In genomic region chr5:21169346-21169745, GRCm38 (mm10) we compare ENCODE assay signal across 13 mouse cellular contexts. TPM values are rescaled to one million over a fixed set of nuclear protein-coding genes. Genes with fewer than 3 reads are reported as not detected.
DNase-seq lines count a peak whose midpoint lies in the region; ATAC-seq and TF ChIP-seq lines count a peak whose summit lies in the region.
"Had no signal": no experiment of that assay in that cellular context is flagged by ENCODE, and none has a peak within 500 bp of the region (broad histone marks: within the 10 kb centered on the region; RNA-seq: fewer than 3 reads in every experiment).

No protein-coding gene starts in this region.

- no peak for DNase-seq in heart, postnatal 36 days
- no peak for DNase-seq in midbrain, embryonic 10.5 days (ENCODE audit: low spot score)
- DNase-seq in midbrain, embryonic 11.5 days (ENCODE audit: low spot score, missing footprints), result no peak
- DNase-seq in retina, postnatal 1 day, result peak; percentile 49
- no peak for DNase-seq in thymus, adult 2 months
- no peak for DNase-seq in left cerebral cortex, postnatal 10 days (ENCODE audit: extremely low spot score in 1 of 2, low spot score in 2 of 2)
- DNase-seq: liver, embryonic 13.5 days; lung, postnatal 14 days had no signal

- H3K36me3 ChIP-seq in heart, embryonic 13.5 days, result no peaks in the 10 kb centered on the region
- no peaks in the 10 kb centered on the region for H3K36me3 ChIP-seq in midbrain, embryonic 10.5 days
- no peaks in the 10 kb centered on the region for H3K36me3 ChIP-seq in midbrain, embryonic 11.5 days (ENCODE audit: control insufficient read depth, insufficient read depth, low read length)
- H3K36me3 ChIP-seq in limb, embryonic 13.5 days, result no peaks in the 10 kb centered on the region
- H3K36me3 ChIP-seq in thymus, adult 2 months (ENCODE audit: control insufficient read depth, insufficient read depth, low read length), result no peaks in the 10 kb centered on the region
- H3K36me3 ChIP-seq: liver, embryonic 13.5 days had no signal

- intact Hi-C loops in heart, postnatal 36 days (cut with DNase I), result no loop called here
- intact Hi-C loops in left cerebral cortex, postnatal 10 days (cut with DNase I), result no loop called here

- no peaks in the 10 kb centered on the region for H3K9me3 ChIP-seq in heart, embryonic 13.5 days
- H3K9me3 ChIP-seq in midbrain, embryonic 10.5 days (replicated peaks), result no peaks in the 10 kb centered on the region
- no peaks in the 10 kb centered on the region for H3K9me3 ChIP-seq in midbrain, embryonic 11.5 days (ENCODE audit: control insufficient read depth, low read length)
- H3K9me3 ChIP-seq in limb, embryonic 13.5 days, result no peaks in the 10 kb centered on the region
- H3K9me3 ChIP-seq: liver, embryonic 13.5 days had no signal

- H3K27ac ChIP-seq in heart, embryonic 13.5 days (replicated peaks), result 0 out of 2 replicates have a peak overlapping the region, but pooled peaks have one; percentile 33
- H3K27ac ChIP-seq in midbrain, embryonic 10.5 days (replicated peaks), result 0 out of 2 replicates have a peak overlapping the region, but pooled peaks have one; percentile 67
- no peak overlapping the region for H3K27ac ChIP-seq in midbrain, embryonic 11.5 days (ENCODE audit: low read depth, low read length)
- 0 out of 2 replicates have a peak overlapping the region, but pooled peaks have one; percentile 2 for H3K27ac ChIP-seq in limb, embryonic 13.5 days
- H3K27ac ChIP-seq in thymus, adult 2 months (ENCODE audit: control insufficient read depth, insufficient read depth, low read length), result no peak overlapping the region
- H3K27ac ChIP-seq: gastrocnemius, adult 2 months; liver, embryonic 13.5 days had no signal

- no peak for TF ChIP-seq POLR2A in thymus, adult 2 months (IDR thresholded peaks at IDR 0.05; ENCODE audit: control insufficient read depth, extremely low read depth, insufficient read depth, low read length, poor library complexity)

- H3K4me3 ChIP-seq in heart, embryonic 13.5 days, result no peak overlapping the region
- H3K4me3 ChIP-seq in midbrain, embryonic 10.5 days, result no peak overlapping the region
- no peak overlapping the region for H3K4me3 ChIP-seq in midbrain, embryonic 11.5 days (ENCODE audit: low read depth, low read length)
- no peak overlapping the region for H3K4me3 ChIP-seq in limb, embryonic 13.5 days
- no peak overlapping the region for H3K4me3 ChIP-seq in thymus, adult 2 months (ENCODE audit: control insufficient read depth, insufficient read depth, low read length)
- H3K4me3 ChIP-seq: gastrocnemius, adult 2 months; liver, embryonic 13.5 days had no signal

- no peak overlapping the region for H3K9ac ChIP-seq in heart, embryonic 13.5 days
- H3K9ac ChIP-seq in midbrain, embryonic 11.5 days (ENCODE audit: low read length), result no peak overlapping the region
- no peak overlapping the region for H3K9ac ChIP-seq in limb, embryonic 13.5 days
- H3K9ac ChIP-seq: liver, embryonic 13.5 days had no signal

- ATAC-seq in heart, embryonic 13.5 days (ENCODE audit: extremely low read depth, insufficient number of reproducible peaks, low FRiP score, low TSS enrichment), result no peak
- no peak for ATAC-seq in midbrain, embryonic 11.5 days (ENCODE audit: low FRiP score)
- ATAC-seq in limb, embryonic 13.5 days (ENCODE audit: low FRiP score, low read depth), result no peak
- ATAC-seq: activated CD4-positive, CD25-positive, alpha-beta regulatory T cell, adult 4 months; inflammation-experienced regulatory T-cells, adult 6 months had no signal

- TF ChIP-seq CTCF in thymus, adult 2 months (IDR thresholded peaks at IDR 0.05; ENCODE audit: borderline replicate concordance, control insufficient read depth, extremely low read depth, insufficient read depth, low read length, poor library complexity), result no peak

- peaks cover 15% of the 10 kb centered on the region for H3K4me1 ChIP-seq in heart, embryonic 13.5 days
- peaks cover 27% of the 10 kb centered on the region for H3K4me1 ChIP-seq in midbrain, embryonic 10.5 days
- no peaks in the 10 kb centered on the region for H3K4me1 ChIP-seq in midbrain, embryonic 11.5 days (ENCODE audit: control insufficient read depth, insufficient read depth, low read length)
- H3K4me1 ChIP-seq in limb, embryonic 13.5 days, result peaks cover 33% of the 10 kb centered on the region
- no peaks in the 10 kb centered on the region for H3K4me1 ChIP-seq in thymus, adult 2 months (replicated peaks; ENCODE audit: control insufficient read depth, insufficient read depth, low read length)
- H3K4me1 ChIP-seq: liver, embryonic 13.5 days had no signal

- no peak overlapping the region for H3K4me2 ChIP-seq in heart, embryonic 13.5 days
- no peak overlapping the region for H3K4me2 ChIP-seq in midbrain, embryonic 11.5 days
- no peak overlapping the region for H3K4me2 ChIP-seq in limb, embryonic 13.5 days (replicated peaks)
- H3K4me2 ChIP-seq: liver, embryonic 13.5 days had no signal

- no peaks in the 10 kb centered on the region for H3K27me3 ChIP-seq in heart, embryonic 13.5 days (replicated peaks)
- no peaks in the 10 kb centered on the region; the same call in 1 of the 2 replicates for H3K27me3 ChIP-seq in midbrain, embryonic 10.5 days (ENCODE audit: low read depth, poor library complexity, severe bottlenecking)
- no peaks in the 10 kb centered on the region for H3K27me3 ChIP-seq in midbrain, embryonic 11.5 days (ENCODE audit: control insufficient read depth, insufficient read depth, low read length)
- no peaks in the 10 kb centered on the region; the same call in 1 of the 2 replicates for H3K27me3 ChIP-seq in limb, embryonic 13.5 days
- H3K27me3 ChIP-seq in thymus, adult 2 months (ENCODE audit: control insufficient read depth, insufficient read depth, low read length), result no peaks in the 10 kb centered on the region
- H3K27me3 ChIP-seq: liver, embryonic 13.5 days had no signal

- WGBS in heart, embryonic 13.5 days, result 74% methylated on average over 3 of the region's 3 CpGs
- 49% methylated on average over 3 of the region's 3 CpGs for WGBS in midbrain, embryonic 10.5 days
- WGBS in midbrain, embryonic 11.5 days, result 58% methylated on average over 3 of the region's 3 CpGs
- WGBS in limb, embryonic 13.5 days, result 71% methylated on average over 3 of the region's 3 CpGs
- 96% methylated on average over 3 of the region's 3 CpGs for WGBS in thymus, adult 2 months

RNA-seq across cellular contexts. Expression of gene Gsap, which starts 16.7 kb away (rescaled TPM):
- polyA plus RNA-seq in heart, embryonic 13.5 days (2015; fragmentation: Nextera tagmentation; extraction: Ambion mirVana), result 0.55 and 1.3 TPM in 2 replicates
- total RNA-seq in heart, postnatal 36 days (2021), result 1 to 10 TPM; 4.2 to 4.5 TPM
- polyA plus RNA-seq in midbrain, embryonic 10.5 days (2016; fragmentation: Nextera tagmentation; extraction: Ambion mirVana), result 1.6 and 2.6 TPM in 2 replicates
- polyA plus RNA-seq in midbrain, embryonic 11.5 days (2014; fragmentation: Nextera tagmentation; extraction: Ambion mirVana), result 2.4 TPM in 2 replicates
- polyA plus RNA-seq in limb, embryonic 13.5 days (2015; fragmentation: Nextera tagmentation; extraction: Ambion mirVana), result 3.8 and 5.1 TPM in 2 replicates
- polyA plus RNA-seq in thymus, adult 2 months (2012; rRNA removed), result 3.2 and 4.3 TPM in 2 replicates
- 1 to 10 TPM; 4.7 to 5.1 TPM for total RNA-seq in left cerebral cortex, postnatal 10 days (2021)

Comparison
In these comparisons a context has a peak if more than half of its experiments do, and no peak if none do; other contexts are left out.
1. H3K27ac ChIP-seq: peak in heart, embryonic 13.5 days (single experiment), midbrain, embryonic 10.5 days (single experiment) and limb, embryonic 13.5 days (single experiment); none in midbrain, embryonic 11.5 days (single experiment) and thymus, adult 2 months (single experiment).